Comparison of ENCODE assay signal across 19 mouse cellular contexts in the genomic region with DNA sequence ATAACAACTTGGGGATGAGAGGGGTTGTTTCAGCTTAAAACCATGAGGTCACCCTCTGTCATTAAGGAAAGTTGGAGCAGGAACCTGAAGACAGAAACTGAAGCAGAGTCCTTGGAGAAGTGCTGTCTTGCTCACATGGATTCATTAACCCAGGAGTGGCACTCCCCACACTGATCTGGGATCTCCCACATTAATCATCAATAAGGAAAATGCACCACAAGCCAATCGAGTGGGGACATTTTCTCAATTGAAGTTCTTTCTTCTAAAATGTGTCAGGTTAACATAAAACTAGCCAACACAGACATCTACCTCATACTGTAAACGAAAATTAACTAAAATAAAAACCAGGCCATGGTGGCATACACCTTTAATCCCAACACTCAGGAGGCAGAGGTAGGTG.
"Had no signal": no experiment of that assay in that cellular context is flagged by ENCODE, and none has a peak within 500 bp of the region (broad histone marks: within the 10 kb centered on the region; RNA-seq: fewer than 3 reads in every experiment).

No protein-coding gene starts in this region.

- H3K27me3 ChIP-seq: stomach, embryonic 15.5 days had no signal

- H3K4me1 ChIP-seq: midbrain, embryonic 10.5 days; midbrain, embryonic 12.5 days; neural tube, embryonic 13.5 days; neural tube, embryonic 15.5 days; stomach, embryonic 15.5 days had no signal

- H3K27ac ChIP-seq: midbrain, embryonic 10.5 days; midbrain, embryonic 12.5 days; neural tube, embryonic 13.5 days; neural tube, embryonic 15.5 days; stomach, embryonic 15.5 days; stomach, postnatal 0 days had no signal

- DNase-seq: lung, adult 18-20 months; lung, embryonic 14.5 days; lung, postnatal 10 days; lung, postnatal 4 days; midbrain, embryonic 14.5 days; retina, postnatal 1 day; right cerebral cortex, adult 18-20 months; right cerebral cortex, postnatal 25 days; right cerebral cortex, postnatal 4 days; thymus, adult 2 months; thymus, postnatal 25 days; thymus, postnatal 4 days had no signal

- H3K36me3 ChIP-seq: midbrain, embryonic 10.5 days; midbrain, embryonic 12.5 days; neural tube, embryonic 13.5 days; neural tube, embryonic 15.5 days; stomach, embryonic 15.5 days had no signal

- H3K4me3 ChIP-seq: midbrain, embryonic 10.5 days; midbrain, embryonic 12.5 days; myocyte; neural tube, embryonic 13.5 days; neural tube, embryonic 15.5 days; stomach, embryonic 15.5 days had no signal
